Mouse (Mus musculus): Measurements from ENCODE around the gene Tmem120a.

Gene Tmem120a

GRCm38 (mm10) chr5:135711582-135712355 lies 32.5 kb downstream of the Tmem120a start:
- DNase-seq (ENCODE audit: inconsistent age in 2 of 2, low spot score in 1 of 2) = peak in 1 of 2 experiments; percentile 66

- peak; percentile 75 to 92 for DNase-seq (ENCODE audit: inconsistent age in 2 of 2, low spot score in 1 of 2)
These were observed 33.5 kb downstream of the Tmem120a start for GRCm38 (mm10) chr5:135710599-135711214.

GRCm38 (mm10) chr5:135709716-135710115 lies 34.5 kb downstream of the Tmem120a start:
- DNase-seq (ENCODE audit: inconsistent age in 2 of 2, low spot score in 1 of 2) = no peak

GRCm38 (mm10) chr5:135707855-135708254 lies 36.4 kb downstream of the Tmem120a start:
- peak; percentile 80 to 92 for DNase-seq (ENCODE audit: inconsistent age in 2 of 2, low spot score in 1 of 2)

GRCm38 (mm10) chr5:135707039-135707438 lies 37.2 kb downstream of the Tmem120a start:
- no peak for DNase-seq (ENCODE audit: inconsistent age in 2 of 2, low spot score in 1 of 2)

GRCm38 (mm10) chr5:135705383-135705782 lies 38.9 kb downstream of the Tmem120a start:
- no peak for DNase-seq (ENCODE audit: inconsistent age in 2 of 2, low spot score in 1 of 2)

GRCm38 (mm10) chr5:135703431-135703830 lies 40.8 kb downstream of the Tmem120a start:
- no peak for DNase-seq (ENCODE audit: inconsistent age in 2 of 2, low spot score in 1 of 2)

- peak; percentile 68 to 90 for DNase-seq (ENCODE audit: inconsistent age in 2 of 2, low spot score in 1 of 2)
These were observed 41.5 kb downstream of the Tmem120a start for GRCm38 (mm10) chr5:135702682-135703192.

GRCm38 (mm10) chr5:135702190-135702589 lies 42.1 kb downstream of the Tmem120a start:
- no peak for DNase-seq (ENCODE audit: inconsistent age in 2 of 2, low spot score in 1 of 2)

- DNase-seq (ENCODE audit: inconsistent age in 2 of 2, low spot score in 1 of 2) = peak in 1 of 2 experiments; percentile 50
These were observed 42.6 kb downstream of the Tmem120a start for GRCm38 (mm10) chr5:135701601-135702000.

- DNase-seq (ENCODE audit: inconsistent age in 2 of 2, low spot score in 1 of 2) = peak in 1 of 2 experiments; percentile 67
These were observed 46.5 kb downstream of the Tmem120a start for GRCm38 (mm10) chr5:135697711-135698111.

GRCm38 (mm10) chr5:135695277-135695721 lies 48.9 kb downstream of the Tmem120a start:
- peak in 1 of 2 experiments; percentile 64 for DNase-seq (ENCODE audit: inconsistent age in 2 of 2, low spot score in 1 of 2)

- peak; percentile 72 to 84 for DNase-seq (ENCODE audit: inconsistent age in 2 of 2, low spot score in 1 of 2)
These were observed 50.9 kb downstream of the Tmem120a start for GRCm38 (mm10) chr5:135693281-135693853.

GRCm38 (mm10) chr5:135691266-135691665 lies 53.0 kb downstream of the Tmem120a start:
- DNase-seq (ENCODE audit: inconsistent age in 2 of 2, low spot score in 1 of 2) = peak in 1 of 2 experiments; percentile 59

- peak in 1 of 2 experiments; percentile 85 for DNase-seq (ENCODE audit: inconsistent age in 2 of 2, low spot score in 1 of 2)
These were observed 53.8 kb downstream of the Tmem120a start for GRCm38 (mm10) chr5:135690401-135690800.
